Mouse (Mus musculus) ES-Bruce4 (cell line): ENCODE data around the gene Vps53.

Experiments
- CTCF ChIP-seq: IDR thresholded peaks from one replicate; pipeline ENCODE4 v1.8.1; 2011; ENCODE audit warnings: low read depth, low read length
- EP300 ChIP-seq: IDR thresholded peaks from 2 replicates; pipeline ENCODE4 v1.6.1; 2011; ENCODE audit warnings: low read depth, low read length; ENCODE audit not compliant: insufficient read depth
- POLR2A ChIP-seq: IDR thresholded peaks from one replicate; pipeline ENCODE4 v1.8.1; 2011; ENCODE audit warnings: low read length; ENCODE audit not compliant: insufficient read depth

GRCm38 (mm10) chr11:76042041-76042638 is 137.3 kb downstream of the Vps53 start:
- TF ChIP-seq POLR2A (no peak), CTCF (no peak), EP300 (no peak)
